Mouse (Mus musculus): ENCODE results near the gene Chn2. TPM values are rescaled to one million over a fixed set of nuclear protein-coding genes. Genes with fewer than 3 reads are reported as not detected.
A peak's percentile ranks its signal among the peaks of the same experiment; 100 is the strongest.
"Not testable (repeated sequence)": the region's sequence is repeated elsewhere in the genome, so short reads cannot be mapped to it uniquely, and the experiment has no call there.

The Chn2 gene
- polyA plus RNA-seq, 1 experiment from 2014 or later = 28.5 TPM

DNA sequence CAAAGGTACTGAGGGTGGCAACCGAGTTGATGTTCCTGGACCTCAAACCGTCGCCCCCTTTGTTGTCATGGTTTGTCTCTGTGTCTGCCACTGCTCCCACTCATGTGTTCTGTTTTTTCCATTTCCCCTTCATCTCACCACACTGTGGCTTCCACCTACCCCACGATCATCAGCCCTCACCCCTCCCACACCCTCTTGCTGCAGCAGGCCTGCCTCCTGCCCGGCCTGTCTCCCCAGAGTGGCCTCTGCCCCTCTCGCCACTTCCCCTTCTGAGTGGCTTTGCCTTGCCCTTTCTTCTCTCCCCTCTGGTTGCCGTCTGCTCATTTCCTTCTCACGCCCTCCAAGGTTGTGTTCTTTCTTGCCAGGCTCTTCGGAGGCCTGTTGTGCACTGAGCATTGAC lies 123.4 kb downstream of the Chn2 start:
- no peak overlapping the region for H3K9ac ChIP-seq (replicated peaks)
- no peak for ATAC-seq (ENCODE audit: low FRiP score, low read depth)
- no peak overlapping the region for H3K4me2 ChIP-seq (replicated peaks)
- H3K36me3 ChIP-seq = no peaks in the 10 kb centered on the region
- H3K27me3 ChIP-seq = no peaks in the 10 kb centered on the region
- H3K27ac ChIP-seq (replicated peaks) = no peak overlapping the region
- H3K4me1 ChIP-seq = peaks cover 3% of the 10 kb centered on the region; the same call in 1 of the 2 replicates
- H3K9me3 ChIP-seq = no peaks in the 10 kb centered on the region
- H3K4me3 ChIP-seq = no peak overlapping the region
- 84% methylated on average over 9 of the region's 9 CpGs for WGBS

DNA sequence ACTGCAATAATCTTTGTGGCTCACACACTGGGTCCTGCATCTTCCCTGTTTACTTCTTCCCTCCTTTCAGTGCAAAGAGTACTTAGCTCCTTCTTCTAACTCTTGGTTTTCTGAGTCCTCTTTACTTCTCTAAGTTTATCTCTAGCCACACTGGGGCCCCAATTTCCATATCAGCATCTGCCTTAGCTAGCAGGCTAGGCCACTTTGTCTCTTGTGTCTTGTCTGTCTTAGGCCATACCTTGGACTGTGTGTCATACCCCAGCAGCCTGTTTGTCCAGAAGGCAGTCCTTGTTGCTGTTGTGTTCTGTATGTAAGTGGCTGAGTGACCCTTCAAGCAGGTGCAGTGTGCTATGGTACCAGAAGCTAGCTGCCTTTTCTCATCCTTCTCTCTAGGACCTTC lies 124.3 kb downstream of the Chn2 start:
- no peak overlapping the region for H3K4me3 ChIP-seq
- no peak for ATAC-seq (ENCODE audit: low FRiP score, low read depth)
- H3K27me3 ChIP-seq = no peaks in the 10 kb centered on the region
- H3K9ac ChIP-seq (replicated peaks) = no peak overlapping the region
- no peak overlapping the region for H3K4me2 ChIP-seq (replicated peaks)
- H3K27ac ChIP-seq (replicated peaks) = no peak overlapping the region
- H3K4me1 ChIP-seq = peaks cover 3% of the 10 kb centered on the region; the same call in 1 of the 2 replicates
- no peaks in the 10 kb centered on the region for H3K9me3 ChIP-seq
- no peaks in the 10 kb centered on the region for H3K36me3 ChIP-seq

DNA sequence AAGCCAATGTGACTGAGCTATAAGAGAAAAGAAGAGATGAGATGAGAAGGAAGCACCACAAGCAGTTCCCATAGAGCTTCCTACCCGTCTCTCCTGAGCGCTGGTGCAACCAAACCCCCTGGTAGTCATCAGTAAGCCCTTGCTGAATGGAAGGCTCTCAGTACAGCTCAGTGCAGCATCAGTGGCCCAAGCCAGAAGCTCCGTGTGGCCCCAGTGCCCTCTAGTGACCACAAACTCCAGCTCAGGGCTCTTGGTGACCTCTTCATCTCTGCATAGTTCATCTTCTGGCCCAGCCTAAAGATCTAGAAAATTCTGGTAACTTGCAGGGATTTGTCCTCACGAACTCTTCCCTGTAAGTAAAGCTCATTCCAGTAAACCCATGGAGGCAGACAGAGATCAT lies 125.4 kb downstream of the Chn2 start:
- Histone ChIP-seq H3K4me3 (no peak overlapping the region), H3K27ac (replicated peaks) (no peak overlapping the region), H3K4me2 (replicated peaks) (no peak overlapping the region), H3K4me1 (peaks cover 3% of the 10 kb centered on the region; the same call in 1 of the 2 replicates), H3K27me3 (no peaks in the 10 kb centered on the region), H3K36me3 (no peaks in the 10 kb centered on the region), H3K9me3 (no peaks in the 10 kb centered on the region), H3K9ac (replicated peaks) (no peak overlapping the region)
- ATAC-seq (ENCODE audit: low FRiP score, low read depth) = no peak
- WGBS = 38% methylated on average over 4 of the region's 4 CpGs

DNA sequence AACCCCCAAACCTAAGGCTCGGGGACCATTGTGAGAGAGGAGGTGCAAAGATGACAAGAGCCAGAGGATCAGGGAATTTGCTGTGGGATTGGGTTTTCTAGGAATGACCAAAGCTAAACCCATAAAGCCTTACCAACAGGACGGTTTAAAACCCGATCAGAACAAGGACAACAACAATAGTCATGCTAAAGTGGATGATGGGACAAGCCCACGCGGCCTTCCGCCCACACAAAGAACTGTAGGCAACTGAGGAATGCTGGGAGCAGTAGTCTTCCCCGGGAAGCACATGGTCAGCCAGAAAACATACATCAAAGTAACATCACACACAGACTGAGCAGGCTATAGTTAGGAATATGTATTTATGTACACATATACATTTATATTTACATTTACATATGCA lies 125.9 kb downstream of the Chn2 start:
- H3K4me3 ChIP-seq = no peak overlapping the region
- no peak overlapping the region for H3K9ac ChIP-seq (replicated peaks)
- no peaks in the 10 kb centered on the region for H3K9me3 ChIP-seq
- H3K4me1 ChIP-seq = peaks cover 4% of the 10 kb centered on the region; the same call in 1 of the 2 replicates
- H3K36me3 ChIP-seq = no peaks in the 10 kb centered on the region
- H3K27ac ChIP-seq (replicated peaks) = no peak overlapping the region
- 84% methylated on average over 7 of the region's 7 CpGs for WGBS
- no peak overlapping the region for H3K4me2 ChIP-seq (replicated peaks)
- no peaks in the 10 kb centered on the region for H3K27me3 ChIP-seq
- ATAC-seq (ENCODE audit: low FRiP score, low read depth) = no peak

DNA sequence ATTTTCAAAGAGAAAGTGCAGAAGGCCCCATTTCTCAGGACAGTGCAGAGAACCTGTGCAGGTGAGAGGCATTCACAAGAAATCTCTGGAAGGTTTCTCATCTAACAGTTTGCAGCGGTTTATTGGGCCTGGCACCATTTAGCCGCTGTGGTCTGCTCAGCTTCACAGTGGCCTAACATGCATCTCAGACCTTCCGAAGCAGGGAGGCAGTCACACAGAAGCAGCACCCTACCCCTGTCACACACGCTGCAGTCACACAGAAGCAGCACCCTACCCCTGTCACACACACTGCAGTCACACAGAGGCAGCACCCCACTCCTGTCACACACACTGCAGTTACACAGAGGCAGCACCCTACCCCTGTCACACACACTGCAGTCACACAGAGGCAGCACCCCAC lies 126.5 kb downstream of the Chn2 start:
- peaks cover 10% of the 10 kb centered on the region; the same call in 1 of the 2 replicates for H3K4me1 ChIP-seq
- no peak for ATAC-seq (ENCODE audit: low FRiP score, low read depth)
- no peaks in the 10 kb centered on the region for H3K36me3 ChIP-seq
- WGBS = 93% methylated on average over 4 of the region's 4 CpGs
- H3K4me2 ChIP-seq (replicated peaks) = no peak overlapping the region
- H3K27ac ChIP-seq (replicated peaks) = no peak overlapping the region
- no peak overlapping the region for H3K9ac ChIP-seq (replicated peaks)
- H3K27me3 ChIP-seq = no peaks in the 10 kb centered on the region
- no peaks in the 10 kb centered on the region for H3K9me3 ChIP-seq
- H3K4me3 ChIP-seq = no peak overlapping the region

DNA sequence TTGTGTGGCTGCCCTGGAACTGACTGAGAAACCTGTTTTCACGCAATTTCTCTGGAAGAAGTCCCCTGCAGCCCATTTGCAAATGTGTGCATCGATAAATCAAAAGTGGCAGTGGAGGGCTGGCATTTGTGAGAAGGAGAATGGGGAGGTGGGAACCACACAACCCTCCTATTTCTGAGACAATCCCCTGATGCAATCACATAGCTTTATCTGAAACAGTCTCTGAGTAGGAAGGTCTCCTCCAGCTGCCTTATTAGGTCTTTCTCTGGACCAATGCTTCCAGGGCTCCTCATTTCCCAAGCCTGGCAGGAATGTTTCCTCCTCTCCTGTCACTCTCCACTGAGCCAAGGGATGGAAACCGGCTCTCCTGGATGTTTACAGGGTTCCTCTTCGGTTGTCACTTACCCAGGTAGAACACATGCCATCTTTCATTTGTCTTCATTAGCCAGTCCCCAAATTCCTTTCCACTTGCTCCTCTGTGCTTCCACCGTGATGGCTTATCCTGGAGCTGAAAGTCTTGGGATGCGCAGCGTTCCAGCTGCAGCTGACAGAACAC lies 127.7 kb downstream of the Chn2 start:
- no peaks in the 10 kb centered on the region for H3K9me3 ChIP-seq

DNA sequence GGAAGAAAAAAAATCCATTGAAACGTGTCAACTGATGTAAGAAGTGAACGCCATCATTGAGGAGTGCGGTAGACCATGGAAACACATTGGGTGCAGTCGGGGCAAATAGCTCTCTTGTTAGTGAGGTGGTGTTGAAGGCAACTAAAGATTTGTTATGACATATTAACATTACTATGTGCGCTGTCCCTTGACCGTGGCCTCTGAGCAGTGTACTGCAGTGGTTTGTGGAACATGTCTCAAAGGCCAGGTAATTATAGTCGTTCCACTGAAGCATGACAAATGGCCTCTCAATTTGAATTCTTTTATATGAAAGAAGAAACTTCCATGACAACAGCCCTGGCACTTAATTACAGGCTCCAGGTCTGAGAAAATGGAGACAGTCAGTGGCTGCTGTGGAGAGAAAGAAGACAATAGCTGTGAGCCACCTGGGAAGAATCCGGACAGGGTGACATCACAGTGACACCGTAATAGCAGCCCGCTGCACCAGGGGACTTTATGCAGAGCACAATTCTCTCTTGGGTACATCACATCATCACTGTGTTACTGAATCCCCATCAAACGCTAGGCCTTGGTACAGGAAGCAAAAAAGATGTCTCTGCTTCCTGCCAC lies 131.0 kb downstream of the Chn2 start:
- no peak overlapping the region for H3K4me3 ChIP-seq
- H3K27me3 ChIP-seq = no peaks in the 10 kb centered on the region
- H3K36me3 ChIP-seq = no peaks in the 10 kb centered on the region
- H3K9ac ChIP-seq (replicated peaks) = no peak overlapping the region
- WGBS = 70% methylated on average over 11 of the region's 11 CpGs
- no peaks in the 10 kb centered on the region for H3K9me3 ChIP-seq
- H3K27ac ChIP-seq (replicated peaks) = peak overlapping the region; percentile 20; the same call in 1 of the 2 replicates
- H3K4me2 ChIP-seq (replicated peaks) = no peak overlapping the region
- no peak for ATAC-seq (ENCODE audit: low FRiP score, low read depth)
- peaks cover 13% of the 10 kb centered on the region; the same call in 1 of the 2 replicates for H3K4me1 ChIP-seq

More for the DNA sequence above, 127.7 kb downstream of the Chn2 start:
- ATAC-seq (ENCODE audit: low FRiP score, low read depth) = no peak
- H3K27ac ChIP-seq (replicated peaks) = no peak overlapping the region
- H3K36me3 ChIP-seq = no peaks in the 10 kb centered on the region
- no peak overlapping the region for H3K9ac ChIP-seq (replicated peaks)
- no peaks in the 10 kb centered on the region for H3K27me3 ChIP-seq
- WGBS = 66% methylated on average over 7 of the region's 7 CpGs
- H3K4me2 ChIP-seq (replicated peaks) = no peak overlapping the region
- H3K4me1 ChIP-seq = peaks cover 13% of the 10 kb centered on the region; the same call in 1 of the 2 replicates
- H3K4me3 ChIP-seq = no peak overlapping the region

DNA sequence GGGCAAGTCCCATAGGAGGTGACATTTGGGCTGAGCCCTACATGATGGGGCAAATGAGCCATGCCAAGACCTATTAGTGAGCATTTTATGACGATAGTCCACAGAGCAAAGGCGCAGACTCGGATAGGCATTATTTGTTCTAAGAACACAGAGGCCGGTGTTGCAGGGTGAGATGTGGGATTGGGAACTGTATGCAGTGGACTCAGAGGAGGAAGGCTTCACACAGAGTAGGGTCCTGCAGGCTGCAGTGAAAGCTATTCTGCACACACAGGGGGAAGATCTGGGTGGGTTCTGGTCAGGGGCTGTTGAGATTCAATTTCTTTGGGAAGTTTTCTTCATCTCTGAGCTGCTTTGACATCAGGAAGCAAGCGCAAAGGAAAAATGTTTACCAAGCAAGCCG lies 132.0 kb downstream of the Chn2 start:
- Histone ChIP-seq H3K27me3 (no peaks in the 10 kb centered on the region), H3K9me3 (no peaks in the 10 kb centered on the region), H3K36me3 (no peaks in the 10 kb centered on the region), H3K4me3 (no peak overlapping the region), H3K4me2 (replicated peaks) (no peak overlapping the region), H3K9ac (replicated peaks) (no peak overlapping the region), H3K27ac (replicated peaks) (no peak overlapping the region), H3K4me1 (peaks cover 13% of the 10 kb centered on the region; the same call in 1 of the 2 replicates)
- no peak for ATAC-seq (ENCODE audit: low FRiP score, low read depth)
- 89% methylated on average over 6 of the region's 6 CpGs for WGBS

DNA sequence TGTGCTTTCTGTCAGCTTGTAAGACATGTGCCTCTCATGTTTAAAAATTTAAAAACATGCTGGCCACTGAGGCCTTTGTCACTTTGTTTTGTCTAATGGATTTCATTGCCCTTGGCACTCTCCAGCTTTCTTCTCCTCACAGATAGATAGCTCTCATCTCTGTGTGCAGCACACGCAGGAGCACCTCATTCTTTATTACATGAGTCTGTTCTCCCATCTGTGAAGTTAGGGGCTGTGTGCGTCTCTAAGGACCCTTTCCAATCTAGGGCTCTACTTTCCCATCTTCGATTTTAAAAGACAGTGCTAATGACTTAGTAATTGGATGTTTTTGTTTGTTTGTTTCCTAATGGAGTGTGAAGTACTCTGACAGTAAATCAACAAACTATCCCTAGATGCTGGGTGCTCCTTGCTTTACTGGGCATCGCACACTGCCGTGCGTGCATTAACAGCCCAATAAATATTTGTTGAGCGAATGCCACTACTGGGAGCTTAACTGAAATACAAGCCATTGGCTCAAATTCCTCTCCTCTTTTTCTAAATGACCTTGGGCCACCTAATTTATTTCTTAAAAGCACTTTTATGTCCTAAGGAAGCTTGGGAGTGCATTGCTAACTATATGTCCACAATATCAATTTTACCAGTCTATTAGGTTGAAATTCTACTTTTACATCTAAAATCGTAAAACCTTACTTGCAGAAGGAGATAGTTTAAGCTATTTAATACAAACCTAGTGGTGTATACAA lies 136.3 kb downstream of the Chn2 start:
- WGBS = 81% methylated on average over 8 of the region's 8 CpGs
- Histone ChIP-seq H3K4me2 (replicated peaks) (no peak overlapping the region), H3K4me1 (peaks cover 8% of the 10 kb centered on the region; the same call in 1 of the 2 replicates), H3K27ac (replicated peaks) (no peak overlapping the region), H3K9ac (replicated peaks) (no peak overlapping the region), H3K27me3 (no peaks in the 10 kb centered on the region), H3K4me3 (no peak overlapping the region), H3K36me3 (no peaks in the 10 kb centered on the region), H3K9me3 (no peaks in the 10 kb centered on the region)
- ATAC-seq (ENCODE audit: low FRiP score, low read depth) = no peak

DNA sequence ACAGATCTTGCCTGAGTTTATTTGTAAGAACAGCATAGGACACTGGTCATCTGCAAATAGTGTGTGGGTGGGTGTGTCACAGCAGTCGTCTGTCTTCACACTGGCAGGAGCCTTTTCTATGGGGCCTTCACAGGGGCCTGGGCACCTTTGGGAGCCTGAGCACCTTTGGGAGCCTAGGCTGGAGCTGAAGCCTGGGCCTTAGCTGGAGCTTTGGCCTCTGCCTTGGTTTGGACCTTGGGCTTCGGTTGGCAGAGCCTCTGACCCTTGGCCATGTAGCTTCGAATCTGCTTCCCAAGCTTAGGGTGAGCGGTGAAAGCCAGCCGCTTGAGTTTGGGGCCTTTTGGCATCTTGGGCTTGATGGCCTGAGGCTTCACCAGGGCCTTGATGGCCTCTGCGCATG lies 137.7 kb downstream of the Chn2 start:
- H3K27me3 ChIP-seq; H3K4me2 ChIP-seq (replicated peaks); ATAC-seq (ENCODE audit: low FRiP score, low read depth); H3K9ac ChIP-seq (replicated peaks); H3K36me3 ChIP-seq; H3K9me3 ChIP-seq; H3K27ac ChIP-seq (replicated peaks); H3K4me1 ChIP-seq; H3K4me3 ChIP-seq: not testable (repeated sequence)
- 96% methylated on average over 6 of the region's 6 CpGs for WGBS

DNA sequence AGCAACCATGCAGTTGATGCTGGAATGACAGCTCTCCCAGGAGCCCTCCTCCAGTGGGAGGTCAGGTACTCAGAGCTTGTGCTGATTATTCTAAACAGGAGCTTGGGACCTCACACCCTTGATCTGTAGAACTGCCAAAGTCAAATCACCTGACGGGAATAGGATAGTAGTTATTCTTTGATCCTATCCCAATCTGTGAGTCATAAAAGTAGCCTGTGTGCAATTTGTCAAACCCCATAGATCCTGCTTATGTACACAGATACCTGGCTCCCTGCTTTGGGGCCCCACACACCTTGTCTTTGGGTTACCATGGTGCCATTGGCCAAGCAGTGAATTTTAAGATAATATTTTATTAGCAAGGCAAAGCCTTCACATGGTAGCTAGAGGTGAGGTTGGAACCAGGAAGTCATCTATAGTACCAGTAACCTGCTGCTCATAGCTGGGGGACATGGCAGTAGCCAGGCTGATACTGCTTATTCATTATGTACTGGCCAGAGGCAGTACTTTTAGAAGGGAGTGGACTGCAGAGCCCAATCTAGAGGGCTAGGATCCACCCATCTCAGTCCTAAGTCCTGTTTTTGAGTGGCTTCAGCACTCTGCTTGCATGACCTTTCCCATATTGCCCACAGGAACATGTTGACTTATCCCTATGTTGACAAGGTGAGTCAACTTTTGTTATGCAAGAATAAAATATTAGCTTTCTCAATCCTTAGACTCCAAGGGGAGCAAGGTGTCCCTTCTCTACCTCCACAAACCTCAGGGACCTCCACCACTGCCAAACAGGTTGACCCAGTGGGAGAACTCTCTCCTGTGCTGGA lies 139.9 kb downstream of the Chn2 start:
- ATAC-seq (ENCODE audit: low FRiP score, low read depth) = no peak
- Histone ChIP-seq H3K9ac (replicated peaks) (no peak overlapping the region), H3K4me3 (no peak overlapping the region), H3K36me3 (no peaks in the 10 kb centered on the region), H3K4me2 (replicated peaks) (no peak overlapping the region), H3K27ac (replicated peaks) (no peak overlapping the region), H3K27me3 (no peaks in the 10 kb centered on the region), H3K9me3 (no peaks in the 10 kb centered on the region), H3K4me1 (peaks cover 9% of the 10 kb centered on the region)
- WGBS = 97% methylated on average over 1 of the region's 1 CpGs

DNA sequence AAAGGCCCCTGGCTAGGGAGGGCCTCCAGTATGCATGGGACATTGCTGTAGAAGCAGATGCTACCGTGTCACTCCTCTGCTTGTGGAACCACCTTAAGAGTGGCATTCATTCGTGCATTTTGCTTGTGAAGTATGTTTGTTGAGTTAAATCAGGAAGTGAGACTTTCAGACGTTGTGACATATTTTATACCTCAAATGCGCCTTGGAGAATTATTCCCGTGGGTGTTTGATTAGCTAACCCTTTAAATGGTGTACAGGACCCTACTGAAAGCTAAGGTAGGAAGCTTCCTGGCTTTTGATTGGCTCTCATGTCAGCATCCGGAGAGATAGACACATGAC lies 140.5 kb downstream of the Chn2 start:
- WGBS = 89% methylated on average over 6 of the region's 6 CpGs
- Histone ChIP-seq H3K27ac (replicated peaks) (no peak overlapping the region), H3K4me2 (replicated peaks) (no peak overlapping the region), H3K4me1 (peaks cover 12% of the 10 kb centered on the region), H3K4me3 (no peak overlapping the region), H3K9ac (replicated peaks) (no peak overlapping the region), H3K36me3 (no peaks in the 10 kb centered on the region), H3K9me3 (no peaks in the 10 kb centered on the region), H3K27me3 (no peaks in the 10 kb centered on the region)
- ATAC-seq (ENCODE audit: low FRiP score, low read depth) = no peak
